Mouse (Mus musculus) kidney, adult 2 months (tissue): ENCODE data around the gene N4bp2. TPM values are rescaled to one million over a fixed set of nuclear protein-coding genes. Genes with fewer than 3 reads are reported as not detected.

Source experiments
- DNase-seq: peaks from one replicate; pipeline ENCODE4 v3.0.0; 2021
- H3K27ac ChIP-seq: fragments of 200-500 bp; 2 replicates; pipeline ENCODE4 v1.5.1; 2012; ENCODE audit warnings: low read depth, low read length, control low read depth, inconsistent platforms; ENCODE audit not compliant: insufficient read depth
- H3K27me3 ChIP-seq: fragments of 200-500 bp; replicated peaks from 2 replicates; pipeline ENCODE4 v1.6.1; 2012; ENCODE audit warnings: mild to moderate bottlenecking, moderate library complexity, low read length, inconsistent platforms; ENCODE audit not compliant: control insufficient read depth, insufficient read depth
- H3K36me3 ChIP-seq: fragments of 200-500 bp; 2 replicates; pipeline ENCODE4 v1.6.1; 2012; ENCODE audit warnings: mild to moderate bottlenecking, moderate library complexity, low read length, inconsistent platforms; ENCODE audit not compliant: control insufficient read depth, insufficient read depth
- H3K4me1 ChIP-seq: fragments of 200-500 bp; 2 replicates; pipeline ENCODE4 v1.6.1; 2011; ENCODE audit warnings: low read length; ENCODE audit not compliant: control insufficient read depth, insufficient read depth
- H3K4me3 ChIP-seq: fragments of 200-500 bp; 2 replicates; pipeline ENCODE4 v1.5.1; 2011; ENCODE audit warnings: mild to moderate bottlenecking, low read depth, low read length, control low read depth; ENCODE audit not compliant: insufficient read depth
- CTCF ChIP-seq: fragments of 200-500 bp; conservative IDR thresholded peaks from 2 replicates; pipeline ENCODE4 v1.5.1; 2011; ENCODE audit warnings: low read depth, mild to moderate bottlenecking, control low read depth, low read length, moderate library complexity, mixed read lengths; ENCODE audit not compliant: insufficient read depth, insufficient read length
- POLR2A ChIP-seq: fragments of 200-500 bp; IDR thresholded peaks from one replicate; pipeline ENCODE4 v1.6.1; 2011; ENCODE audit warnings: low read depth, low read length, control low read depth
- WGBS: fragments of 180-500 bp; shearing (Covaris S2); methylation state at CpG from one replicate; pipeline ENCODE4 v1.1.7; 2018; 5-methylcytosine and 5-hydroxymethylcytosine counted together
- polyA plus RNA-seq: library from polyadenylated mRNA; depleted of rRNA; stranded (reverse); fragments of >200 nt; gene quantifications from 2 replicates; pipeline ENCODE4 v1.2.3, GENCODE M21; 2012

Gene N4bp2
- polyA plus RNA-seq, 1 experiment, result 3.8 TPM

- H3K4me1 ChIP-seq, result no peaks in the 10 kb centered on the region
- no peaks in the 10 kb centered on the region; the same call in 1 of the 2 replicates for H3K27me3 ChIP-seq
- H3K36me3 ChIP-seq, result no peaks in the 10 kb centered on the region
- no peak for DNase-seq
- TF ChIP-seq POLR2A (no peak), CTCF (no peak)
- H3K4me3 ChIP-seq, result no peak overlapping the region
- WGBS, result 87% methylated on average over 4 of the region's 6 CpGs
- no peak overlapping the region for H3K27ac ChIP-seq
These were observed 95.0 kb downstream of the N4bp2 start for GRCm38 (mm10) chr5:65858355-65858754.

DNA sequence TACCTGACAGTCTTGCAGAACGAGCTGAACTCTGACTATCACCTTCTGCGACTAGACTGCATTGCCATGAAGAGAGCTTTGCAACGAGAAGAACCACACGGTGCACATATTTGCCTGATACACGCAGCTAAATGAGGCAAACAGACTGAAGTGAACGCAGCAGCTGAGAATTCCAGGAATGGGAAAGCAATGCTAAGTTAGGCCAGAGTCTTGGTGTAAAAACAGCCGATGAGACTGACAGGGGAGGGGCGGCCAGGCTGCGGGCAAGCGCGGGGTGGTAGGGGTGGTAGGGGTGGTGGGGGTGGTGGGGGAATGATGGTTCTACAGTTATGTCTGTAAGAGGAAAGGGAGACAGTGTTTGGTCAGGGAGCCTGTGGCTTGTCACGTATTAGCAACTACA is 95.6 kb downstream of the N4bp2 start:
- no peak overlapping the region for H3K4me3 ChIP-seq
- H3K27ac ChIP-seq, result no peak overlapping the region
- WGBS, result 35% methylated on average over 12 of the region's 12 CpGs

GRCm38 (mm10) chr5:65859396-65859795 is 96.1 kb downstream of the N4bp2 start:
- TF ChIP-seq POLR2A, result no peak
- no peak for TF ChIP-seq CTCF
- no peak overlapping the region for H3K4me3 ChIP-seq
- H3K27ac ChIP-seq, result no peak overlapping the region
- no peaks in the 10 kb centered on the region for H3K4me1 ChIP-seq
- WGBS, result 56% methylated on average over 6 of the region's 6 CpGs
- no peak for DNase-seq
- H3K36me3 ChIP-seq, result no peaks in the 10 kb centered on the region
- H3K27me3 ChIP-seq, result no peaks in the 10 kb centered on the region; the same call in 1 of the 2 replicates

More for the DNA sequence above, 95.6 kb downstream of the N4bp2 start:
- DNase-seq, result no peak
- no peak for TF ChIP-seq CTCF
- no peak for TF ChIP-seq POLR2A
- no peaks in the 10 kb centered on the region for H3K36me3 ChIP-seq
- H3K27me3 ChIP-seq, result no peaks in the 10 kb centered on the region; the same call in 1 of the 2 replicates
- H3K4me1 ChIP-seq, result no peaks in the 10 kb centered on the region

- H3K27ac ChIP-seq, result no peak overlapping the region
- no peaks in the 10 kb centered on the region; the same call in 1 of the 2 replicates for H3K27me3 ChIP-seq
- TF ChIP-seq CTCF, result no peak
- TF ChIP-seq POLR2A, result no peak
- DNase-seq, result no peak
- 82% methylated on average over 12 of the region's 12 CpGs for WGBS
- no peaks in the 10 kb centered on the region for H3K4me1 ChIP-seq
- H3K4me3 ChIP-seq, result no peak overlapping the region
- H3K36me3 ChIP-seq, result no peaks in the 10 kb centered on the region
These were observed 97.1 kb downstream of the N4bp2 start for GRCm38 (mm10) chr5:65860281-65861000.

GRCm38 (mm10) chr5:65861154-65861944 is 98.0 kb downstream of the N4bp2 start, which contains the start of gene Rhoh:
Rhoh (plus strand) TSS chr5:65861213.
- DNase-seq, result no peak
- Histone ChIP-seq H3K27me3 (no peaks in the 10 kb centered on the region), H3K4me1 (no peaks in the 10 kb centered on the region), H3K27ac (no peak within 1 kb of the TSS), H3K36me3 (no peaks in the 10 kb centered on the region), H3K4me3 (no peak within 1 kb of the TSS)
- TF ChIP-seq POLR2A (no peak), CTCF (no peak)
- 79% methylated on average over 10 of the region's 10 CpGs for WGBS

DNA sequence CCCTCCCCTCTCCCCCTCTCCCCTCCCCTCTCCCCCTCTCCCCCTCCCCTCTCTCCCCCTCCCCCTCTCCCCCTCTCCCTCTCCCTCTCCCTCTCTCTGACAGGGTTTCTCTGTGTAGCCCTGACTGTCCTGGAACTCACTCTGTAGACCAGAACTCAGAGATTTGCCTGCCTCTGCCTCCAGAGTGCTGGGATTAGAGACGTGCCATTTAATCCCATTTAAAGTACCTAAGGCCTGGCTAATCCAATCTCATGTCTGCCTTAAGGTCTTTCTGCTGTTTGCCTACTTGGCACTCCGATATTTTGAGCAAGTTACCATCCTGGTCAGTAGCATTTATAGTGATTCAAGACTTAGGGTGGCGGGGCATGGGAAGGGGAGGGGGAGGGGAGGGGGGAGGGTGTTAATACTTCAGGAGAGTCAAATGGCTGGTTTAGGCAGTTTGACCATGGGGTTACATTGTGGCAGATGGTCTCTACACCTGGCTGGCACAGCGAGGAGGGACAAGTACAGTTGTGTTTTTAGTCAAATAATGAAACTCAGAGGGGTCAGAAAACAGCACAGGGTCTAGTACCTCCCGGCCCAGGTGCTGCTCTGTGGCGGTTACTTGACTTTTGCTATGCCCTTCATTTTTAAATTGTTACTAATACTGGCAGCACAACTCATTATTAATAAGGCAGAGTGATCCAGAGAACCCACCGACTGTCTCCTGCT is 99.1 kb downstream of the N4bp2 start:
- TF ChIP-seq POLR2A (no peak), CTCF (no peak)
- 93% methylated on average over 7 of the region's 7 CpGs for WGBS
- Histone ChIP-seq H3K27ac (no peak overlapping the region), H3K27me3 (no peaks in the 10 kb centered on the region), H3K36me3 (no peaks in the 10 kb centered on the region), H3K4me3 (no peak overlapping the region), H3K4me1 (no peaks in the 10 kb centered on the region)
- no peak for DNase-seq

GRCm38 (mm10) chr5:65863349-65863749 is 100.0 kb downstream of the N4bp2 start:
- Histone ChIP-seq H3K4me1 (no peaks in the 10 kb centered on the region), H3K27me3 (no peaks in the 10 kb centered on the region), H3K27ac (peak overlapping the region; percentile 50), H3K36me3 (no peaks in the 10 kb centered on the region), H3K4me3 (0 out of 2 replicates have a peak overlapping the region, but pooled peaks have one; percentile 28)
- peak; percentile 18 for DNase-seq
- WGBS, result 68% methylated on average over 12 of the region's 12 CpGs
- TF ChIP-seq CTCF (no peak), POLR2A (no peak)
